Mouse (Mus musculus): ENCODE results near the gene Rras. TPM values are rescaled to one million over a fixed set of nuclear protein-coding genes. Genes with fewer than 3 reads are reported as not detected.

The Rras gene
- total and polyA plus RNA-seq, 3 experiments, result 3.2 to 16.3 (median 5.6) TPM

DNA sequence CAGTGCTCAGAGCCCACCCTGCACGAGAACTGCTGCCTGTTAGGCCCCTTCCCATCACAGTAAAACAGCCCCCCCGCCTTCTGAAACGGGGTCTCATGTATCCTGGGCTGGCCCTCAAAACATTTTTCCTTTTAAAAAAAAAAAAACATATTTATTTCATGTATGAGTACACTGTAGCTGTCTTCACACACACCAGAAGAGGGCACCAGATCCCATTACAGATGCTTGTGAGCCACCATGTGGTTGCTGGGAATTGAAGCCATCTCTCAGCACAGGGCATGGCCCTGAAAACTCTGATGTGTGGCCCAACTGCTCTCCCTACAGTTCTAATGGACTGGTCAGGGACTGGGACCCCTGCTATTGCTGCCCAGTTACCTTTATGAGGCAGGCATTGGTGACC, 39.5 kb upstream of the Rras start:
- Histone ChIP-seq H3K4me1 (ENCODE audit: insufficient read depth, low read depth, low read length) (peaks cover 61% of the 10 kb centered on the region), H3K4me3 (ENCODE audit: low read depth, low read length) (no peak overlapping the region), H3K36me3 (replicated peaks) (peaks cover 85% of the 10 kb centered on the region), H3K27me3 (ENCODE audit: insufficient read depth, low read length) (peaks cover 8% of the 10 kb centered on the region), H3K9me3 (replicated peaks) (no peaks in the 10 kb centered on the region)
- TF ChIP-seq POLR2AphosphoS5 (IDR thresholded peaks at IDR 0.05; ENCODE audit: insufficient replicate concordance, low read depth, low read length) (no peak), TAL1 (conservative IDR thresholded peaks at IDR 0.05; ENCODE audit: low read depth, low read length) (no peak), GATA1 (IDR thresholded peaks at IDR 0.05; ENCODE audit: borderline replicate concordance, low read length) (no peak), GATA2 (IDR thresholded peaks at IDR 0.05; ENCODE audit: borderline replicate concordance, low read depth, low read length) (no peak), CTCF (IDR thresholded peaks at IDR 0.05; ENCODE audit: low read depth, low read length) (no peak)
- no peak for DNase-seq (ENCODE audit: low spot score)
- no peak for ATAC-seq (ENCODE audit: extremely low read depth, insufficient number of reproducible peaks, low FRiP score, poor library complexity, severe bottlenecking)

DNA sequence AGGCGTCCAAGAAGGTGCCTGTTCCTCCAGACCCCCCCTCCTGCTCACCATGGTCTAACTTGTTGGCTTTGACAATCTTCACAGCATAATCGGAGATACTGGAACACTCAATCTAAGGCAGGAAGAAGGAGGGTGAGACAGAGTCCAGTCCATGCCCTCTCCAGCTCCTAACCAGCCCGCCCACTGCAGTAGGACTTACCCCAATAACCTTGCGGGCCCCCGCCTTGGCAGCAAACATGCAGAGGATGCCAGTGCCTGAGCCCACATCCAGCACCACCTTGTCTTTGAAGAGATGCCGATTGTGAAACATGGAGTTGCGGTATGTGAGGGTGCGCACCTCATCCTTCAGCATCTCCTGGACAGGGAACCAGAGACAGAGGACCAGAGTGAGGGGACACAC, 36.2 kb upstream of the Rras start:
- no peaks in the 10 kb centered on the region for H3K9me3 ChIP-seq (replicated peaks)
- ATAC-seq (ENCODE audit: extremely low read depth, insufficient number of reproducible peaks, low FRiP score, poor library complexity, severe bottlenecking) (no peak), DNase-seq (ENCODE audit: low spot score) (no peak)
- H3K27me3 ChIP-seq (ENCODE audit: insufficient read depth, low read length), result no peaks in the 10 kb centered on the region
- peaks cover 86% of the 10 kb centered on the region for H3K36me3 ChIP-seq (replicated peaks)
- H3K4me1 ChIP-seq (ENCODE audit: insufficient read depth, low read depth, low read length), result peaks cover 65% of the 10 kb centered on the region
- TF ChIP-seq CTCF (IDR thresholded peaks at IDR 0.05; ENCODE audit: low read depth, low read length) (no peak), GATA1 (IDR thresholded peaks at IDR 0.05; ENCODE audit: borderline replicate concordance, low read length) (no peak), POLR2AphosphoS5 (IDR thresholded peaks at IDR 0.05; ENCODE audit: insufficient replicate concordance, low read depth, low read length) (no peak), GATA2 (IDR thresholded peaks at IDR 0.05; ENCODE audit: borderline replicate concordance, low read depth, low read length) (no peak), TAL1 (conservative IDR thresholded peaks at IDR 0.05; ENCODE audit: low read depth, low read length) (no peak)
- no peak overlapping the region for H3K4me3 ChIP-seq (ENCODE audit: low read depth, low read length)

DNA sequence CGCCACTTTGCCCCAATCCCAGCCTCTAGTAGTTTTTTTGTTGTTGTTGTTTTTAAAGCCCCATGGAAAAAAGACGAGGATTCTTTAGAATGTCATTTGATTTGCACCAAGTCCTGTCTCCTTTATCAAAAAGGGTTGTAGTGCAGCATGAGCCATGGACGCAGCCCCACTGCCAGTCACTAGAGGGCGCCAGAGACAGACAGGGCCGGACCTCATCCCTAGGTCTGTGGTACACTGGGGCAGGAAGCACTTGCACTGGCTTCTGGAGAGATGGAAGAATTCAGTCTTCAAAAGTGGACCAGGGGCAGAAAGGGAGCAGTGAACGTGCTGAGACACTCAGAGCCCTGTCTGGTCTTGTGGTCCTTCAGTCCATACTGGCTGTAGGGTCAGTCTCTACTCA, 34.7 kb upstream of the Rras start:
- no peaks in the 10 kb centered on the region for H3K9me3 ChIP-seq (replicated peaks)
- ATAC-seq (ENCODE audit: extremely low read depth, insufficient number of reproducible peaks, low FRiP score, poor library complexity, severe bottlenecking) (no peak), DNase-seq (ENCODE audit: low spot score) (peak; percentile 68)
- peaks cover 73% of the 10 kb centered on the region for H3K36me3 ChIP-seq (replicated peaks)
- H3K4me3 ChIP-seq (ENCODE audit: low read depth, low read length), result no peak overlapping the region
- no peaks in the 10 kb centered on the region for H3K27me3 ChIP-seq (ENCODE audit: insufficient read depth, low read length)
- TF ChIP-seq GATA2 (IDR thresholded peaks at IDR 0.05; ENCODE audit: borderline replicate concordance, low read depth, low read length) (no peak), TAL1 (conservative IDR thresholded peaks at IDR 0.05; ENCODE audit: low read depth, low read length) (no peak), POLR2AphosphoS5 (IDR thresholded peaks at IDR 0.05; ENCODE audit: insufficient replicate concordance, low read depth, low read length) (no peak), GATA1 (IDR thresholded peaks at IDR 0.05; ENCODE audit: borderline replicate concordance, low read length) (no peak), CTCF (IDR thresholded peaks at IDR 0.05; ENCODE audit: low read depth, low read length) (peak; percentile 97)
- peaks cover 64% of the 10 kb centered on the region for H3K4me1 ChIP-seq (ENCODE audit: insufficient read depth, low read depth, low read length)

- peaks cover 65% of the 10 kb centered on the region for H3K4me1 ChIP-seq (ENCODE audit: insufficient read depth, low read depth, low read length)
- peak overlapping the region; percentile 98; the same call in 1 of the 2 replicates for H3K4me3 ChIP-seq (ENCODE audit: low read depth, low read length)
- no peaks in the 10 kb centered on the region for H3K9me3 ChIP-seq (replicated peaks)
- DNase-seq (ENCODE audit: low spot score) (no peak), ATAC-seq (ENCODE audit: extremely low read depth, insufficient number of reproducible peaks, low FRiP score, poor library complexity, severe bottlenecking) (no peak)
- H3K36me3 ChIP-seq (replicated peaks), result peaks cover 69% of the 10 kb centered on the region
- TF ChIP-seq GATA1 (IDR thresholded peaks at IDR 0.05; ENCODE audit: borderline replicate concordance, low read length) (no peak), POLR2AphosphoS5 (IDR thresholded peaks at IDR 0.05; ENCODE audit: insufficient replicate concordance, low read depth, low read length) (no peak), TAL1 (conservative IDR thresholded peaks at IDR 0.05; ENCODE audit: low read depth, low read length) (no peak), CTCF (IDR thresholded peaks at IDR 0.05; ENCODE audit: low read depth, low read length) (no peak), GATA2 (IDR thresholded peaks at IDR 0.05; ENCODE audit: borderline replicate concordance, low read depth, low read length) (no peak)
- H3K27me3 ChIP-seq (ENCODE audit: insufficient read depth, low read length), result no peaks in the 10 kb centered on the region
Measured at GRCm38 (mm10) chr7:44983944-44984832, 33.6 kb upstream of the Rras start.

DNA sequence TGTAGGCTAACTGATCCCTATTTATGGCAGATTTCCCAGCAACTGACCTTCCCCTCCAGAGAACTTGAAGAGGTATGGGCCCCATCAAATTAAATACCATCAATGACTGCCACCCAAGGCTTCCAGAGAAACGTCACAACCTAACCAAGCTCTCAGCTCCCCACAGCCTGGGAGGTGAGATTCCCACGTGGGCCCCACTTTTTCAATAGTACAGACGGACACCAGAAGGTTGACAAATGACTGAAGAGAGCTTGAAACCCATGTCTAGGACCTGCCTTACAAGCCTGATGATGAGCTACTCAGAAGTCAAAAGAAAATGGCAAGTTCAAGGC, 33.0 kb upstream of the Rras start:
- DNase-seq (ENCODE audit: low spot score) (no peak), ATAC-seq (ENCODE audit: extremely low read depth, insufficient number of reproducible peaks, low FRiP score, poor library complexity, severe bottlenecking) (no peak)
- Histone ChIP-seq H3K4me1 (ENCODE audit: insufficient read depth, low read depth, low read length) (peaks cover 64% of the 10 kb centered on the region), H3K27me3 (ENCODE audit: insufficient read depth, low read length) (no peaks in the 10 kb centered on the region), H3K36me3 (replicated peaks) (peaks cover 69% of the 10 kb centered on the region), H3K9me3 (replicated peaks) (no peaks in the 10 kb centered on the region), H3K4me3 (ENCODE audit: low read depth, low read length) (peak overlapping the region; percentile 98)
- no peak for TF ChIP-seq CTCF (IDR thresholded peaks at IDR 0.05; ENCODE audit: low read depth, low read length)
- TF ChIP-seq GATA2 (IDR thresholded peaks at IDR 0.05; ENCODE audit: borderline replicate concordance, low read depth, low read length), result no peak
- no peak for TF ChIP-seq POLR2AphosphoS5 (IDR thresholded peaks at IDR 0.05; ENCODE audit: insufficient replicate concordance, low read depth, low read length)

- H3K4me1 ChIP-seq (ENCODE audit: insufficient read depth, low read depth, low read length), result peaks cover 64% of the 10 kb centered on the region
- no peaks in the 10 kb centered on the region for H3K9me3 ChIP-seq (replicated peaks)
- H3K27me3 ChIP-seq (ENCODE audit: insufficient read depth, low read length), result no peaks in the 10 kb centered on the region
- H3K4me3 ChIP-seq (ENCODE audit: low read depth, low read length), result peak overlapping the region; percentile 98
- TF ChIP-seq CTCF (IDR thresholded peaks at IDR 0.05; ENCODE audit: low read depth, low read length) (no peak), GATA2 (IDR thresholded peaks at IDR 0.05; ENCODE audit: borderline replicate concordance, low read depth, low read length) (no peak), TAL1 (conservative IDR thresholded peaks at IDR 0.05; ENCODE audit: low read depth, low read length) (no peak), GATA1 (IDR thresholded peaks at IDR 0.05; ENCODE audit: borderline replicate concordance, low read length) (no peak), POLR2AphosphoS5 (IDR thresholded peaks at IDR 0.05; ENCODE audit: insufficient replicate concordance, low read depth, low read length) (no peak)
- peaks cover 68% of the 10 kb centered on the region for H3K36me3 ChIP-seq (replicated peaks)
- ATAC-seq (ENCODE audit: extremely low read depth, insufficient number of reproducible peaks, low FRiP score, poor library complexity, severe bottlenecking), result no peak
- DNase-seq (ENCODE audit: low spot score), result peak; percentile 72
Measured at GRCm38 (mm10) chr7:44985595-44986191, 32.1 kb upstream of the Rras start.
